ENCODE assay signal across 9 mouse cellular contexts in the genomic region with DNA sequence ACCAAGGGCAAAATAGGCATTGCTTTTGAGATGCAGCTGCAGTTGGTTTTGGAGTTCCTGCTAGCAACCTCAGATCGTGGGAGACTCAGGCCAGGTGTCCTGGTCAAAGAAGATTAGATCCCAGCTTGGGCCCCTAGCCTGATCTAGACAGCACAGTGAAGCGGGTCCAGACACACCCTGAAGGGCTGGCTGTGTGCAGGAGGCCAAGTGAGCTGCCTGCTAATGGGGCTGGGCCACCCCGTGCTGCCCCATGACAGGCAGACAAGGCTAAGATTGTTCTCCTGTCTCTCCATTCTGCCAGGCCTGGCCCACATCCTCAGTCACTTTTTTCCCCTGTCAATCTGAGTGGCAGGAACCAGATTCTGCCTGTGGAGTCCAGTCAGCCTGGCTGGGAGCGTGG. TPM values are rescaled to one million over a fixed set of nuclear protein-coding genes. Genes with fewer than 3 reads are reported as not detected.
DNase-seq lines count a peak whose midpoint lies in the region; ATAC-seq and TF ChIP-seq lines count a peak whose summit lies in the region.
"Had no signal": no experiment of that assay in that cellular context is flagged by ENCODE, and none has a peak within 500 bp of the region (broad histone marks: within the 10 kb centered on the region; RNA-seq: fewer than 3 reads in every experiment).

No protein-coding gene starts in this region.

- H3K4me2 ChIP-seq in hindbrain, embryonic 11.5 days (replicated peaks; ENCODE audit: low read depth, low read length): no peak overlapping the region
- H3K4me2 ChIP-seq in hindbrain, embryonic 14.5 days (replicated peaks): no peak overlapping the region
- H3K4me2 ChIP-seq in intestine, embryonic 15.5 days (replicated peaks): no peak overlapping the region

- peak; percentile 14 for DNase-seq in hindbrain, embryonic 11.5 days (ENCODE audit: low spot score)
- no peak for DNase-seq in hindbrain, embryonic 14.5 days (ENCODE audit: low spot score)
- peak; percentile 33 for DNase-seq in lung, postnatal 14 days
- DNase-seq in adrenal gland, postnatal 4 days (ENCODE audit: low spot score in 2 of 2): no peak
- DNase-seq in urinary bladder, postnatal 14 days (ENCODE audit: low spot score): no peak
- DNase-seq in adrenal gland, adult 18-20 months (ENCODE audit: low spot score in 2 of 2): no peak

- no peak for ATAC-seq in hindbrain, embryonic 11.5 days (ENCODE audit: low FRiP score)
- ATAC-seq in hindbrain, embryonic 14.5 days (ENCODE audit: low FRiP score): no peak
- ATAC-seq in intestine, embryonic 15.5 days: peak; percentile 69

- H3K9ac ChIP-seq in hindbrain, embryonic 11.5 days (ENCODE audit: low read depth, low read length): no peak overlapping the region
- H3K9ac ChIP-seq in hindbrain, embryonic 14.5 days: no peak overlapping the region
- H3K9ac ChIP-seq in intestine, embryonic 15.5 days: no peak overlapping the region

- no peaks in the 10 kb centered on the region for H3K9me3 ChIP-seq in hindbrain, embryonic 11.5 days (ENCODE audit: control insufficient read depth, low read length)
- H3K9me3 ChIP-seq in hindbrain, embryonic 14.5 days (ENCODE audit: control insufficient read depth, low read length): no peaks in the 10 kb centered on the region
- H3K9me3 ChIP-seq in intestine, embryonic 15.5 days: no peaks in the 10 kb centered on the region

- H3K36me3 ChIP-seq in hindbrain, embryonic 11.5 days (ENCODE audit: control insufficient read depth, insufficient read depth, low read length): peaks cover 5% of the 10 kb centered on the region
- peaks cover 50% of the 10 kb centered on the region for H3K36me3 ChIP-seq in hindbrain, embryonic 14.5 days (replicated peaks; ENCODE audit: control insufficient read depth, insufficient read depth)
- H3K36me3 ChIP-seq in intestine, embryonic 15.5 days: peaks cover 37% of the 10 kb centered on the region

- TF ChIP-seq CTCF in cortical plate, adult 2 months (IDR thresholded peaks at IDR 0.05; ENCODE audit: extremely low read depth, insufficient read depth, low read length): no peak

- no peaks in the 10 kb centered on the region; the same call in 1 of the 2 replicates for H3K4me1 ChIP-seq in hindbrain, embryonic 11.5 days (replicated peaks; ENCODE audit: control insufficient read depth, insufficient read depth, low read length)
- no peaks in the 10 kb centered on the region for H3K4me1 ChIP-seq in hindbrain, embryonic 14.5 days (replicated peaks; ENCODE audit: control insufficient read depth, insufficient read depth, low read length)
- peaks cover 2% of the 10 kb centered on the region; the same call in 1 of the 2 replicates for H3K4me1 ChIP-seq in cortical plate, adult 2 months (ENCODE audit: control insufficient read depth, insufficient read depth, low read length)
- H3K4me1 ChIP-seq in intestine, embryonic 15.5 days (replicated peaks): peaks cover 13% of the 10 kb centered on the region

- TF ChIP-seq POLR2A in cortical plate, adult 2 months (IDR thresholded peaks at IDR 0.05; ENCODE audit: extremely low read depth, insufficient read depth, low read length): no peak

- H3K27ac ChIP-seq in hindbrain, embryonic 11.5 days (ENCODE audit: low read depth, low read length): no peak overlapping the region
- no peak overlapping the region; the same call in 1 of the 2 replicates for H3K27ac ChIP-seq in hindbrain, embryonic 14.5 days
- peak overlapping the region; percentile 53 for H3K27ac ChIP-seq in cortical plate, adult 2 months (ENCODE audit: insufficient read depth, low read length)
- H3K27ac ChIP-seq in intestine, embryonic 15.5 days: no peak overlapping the region

- no peak overlapping the region for H3K4me3 ChIP-seq in hindbrain, embryonic 11.5 days (ENCODE audit: low read depth, low read length)
- H3K4me3 ChIP-seq in hindbrain, embryonic 14.5 days (replicated peaks; ENCODE audit: low read length): no peak overlapping the region
- no peak overlapping the region for H3K4me3 ChIP-seq in cortical plate, adult 2 months (ENCODE audit: insufficient read depth, low read length)
- no peak overlapping the region for H3K4me3 ChIP-seq in intestine, embryonic 15.5 days (replicated peaks)

- 61% methylated on average over 4 of the region's 4 CpGs for WGBS in hindbrain, embryonic 11.5 days
- WGBS in hindbrain, embryonic 14.5 days: 59% methylated on average over 4 of the region's 4 CpGs
- WGBS in intestine, embryonic 15.5 days: 52% methylated on average over 4 of the region's 4 CpGs

- peaks cover 9% of the 10 kb centered on the region for H3K27me3 ChIP-seq in hindbrain, embryonic 11.5 days (ENCODE audit: control insufficient read depth, insufficient read depth, low read length)
- H3K27me3 ChIP-seq in hindbrain, embryonic 14.5 days (ENCODE audit: control insufficient read depth, insufficient read depth, low read length): peaks cover 4% of the 10 kb centered on the region; the same call in 1 of the 2 replicates
- peaks cover 14% of the 10 kb centered on the region for H3K27me3 ChIP-seq in intestine, embryonic 15.5 days (replicated peaks)

RNA-seq across cellular contexts. Expression of a gene that starts 0.7 kb away (rescaled TPM):
- polyA plus RNA-seq in hindbrain, embryonic 11.5 days (2014; fragmentation: Nextera tagmentation; extraction: Ambion mirVana): 1.3 and 1.6 TPM in 2 replicates
- polyA plus RNA-seq in hindbrain, embryonic 14.5 days (2014; fragmentation: Nextera tagmentation; extraction: Ambion mirVana): 0.94 and 1.1 TPM in 2 replicates
- polyA plus RNA-seq in cortical plate, adult 2 months (2012; rRNA removed): 15.3 and 15.6 TPM in 2 replicates
- 3.7 and 4.2 TPM in 2 replicates for polyA plus RNA-seq in intestine, embryonic 15.5 days (2015; fragmentation: Nextera tagmentation; extraction: Ambion mirVana)
- total RNA-seq in adrenal gland, postnatal 4 days (2021): 1 to 10 TPM; 4.9 to 6.4 TPM
- total RNA-seq in adrenal gland, adult 18-20 months (2021): 1 to 10 TPM; 2.1 to 3.2 TPM

RNA-seq across cellular contexts. Expression of a gene that starts 8.8 kb away (rescaled TPM):
- polyA plus RNA-seq in hindbrain, embryonic 11.5 days (2014; fragmentation: Nextera tagmentation; extraction: Ambion mirVana): 0.26 TPM in 1 of 2 replicates, not detected in the other
- polyA plus RNA-seq in hindbrain, embryonic 14.5 days (2014; fragmentation: Nextera tagmentation; extraction: Ambion mirVana): 0.20 TPM in 1 of 2 replicates, not detected in the other
- 14.7 and 17.5 TPM in 2 replicates for polyA plus RNA-seq in cortical plate, adult 2 months (2012; rRNA removed)
- 1.3 and 2.7 TPM in 2 replicates for polyA plus RNA-seq in intestine, embryonic 15.5 days (2015; fragmentation: Nextera tagmentation; extraction: Ambion mirVana)
- 1 to 10 TPM in 1 of 2 experiments, under 1 TPM in 1; 0.93 to 1.1 TPM for total RNA-seq in adrenal gland, postnatal 4 days (2021)
- 1 to 10 TPM in 1 of 2 experiments, not detected in 1; 1.5 TPM for total RNA-seq in adrenal gland, adult 18-20 months (2021)

RNA-seq across cellular contexts. Expression of a gene that starts 14.8 kb away (rescaled TPM):
- polyA plus RNA-seq in hindbrain, embryonic 11.5 days (2014; fragmentation: Nextera tagmentation; extraction: Ambion mirVana): not detected in 2 replicates
- polyA plus RNA-seq in hindbrain, embryonic 14.5 days (2014; fragmentation: Nextera tagmentation; extraction: Ambion mirVana): not detected in 2 replicates
- 0.44 TPM in 1 of 2 replicates, not detected in the other for polyA plus RNA-seq in cortical plate, adult 2 months (2012; rRNA removed)
- not detected in 2 replicates for polyA plus RNA-seq in intestine, embryonic 15.5 days (2015; fragmentation: Nextera tagmentation; extraction: Ambion mirVana)
- total RNA-seq in adrenal gland, postnatal 4 days (2021): not detected
- total RNA-seq in adrenal gland, adult 18-20 months (2021): under 1 TPM in 1 of 2 experiments, not detected in 1; 0.76 TPM
- polyA plus RNA-seq: gonadal fat pad, adult 2 months had no signal

RNA-seq across cellular contexts. Expression of a gene that starts 20.6 kb away (rescaled TPM):
- polyA plus RNA-seq in hindbrain, embryonic 11.5 days (2014; fragmentation: Nextera tagmentation; extraction: Ambion mirVana): not detected in 2 replicates
- polyA plus RNA-seq in hindbrain, embryonic 14.5 days (2014; fragmentation: Nextera tagmentation; extraction: Ambion mirVana): not detected in 2 replicates
- polyA plus RNA-seq in cortical plate, adult 2 months (2012; rRNA removed): not detected in 2 replicates
- polyA plus RNA-seq in intestine, embryonic 15.5 days (2015; fragmentation: Nextera tagmentation; extraction: Ambion mirVana): not detected in 2 replicates
- total RNA-seq in adrenal gland, postnatal 4 days (2021): 1 to 10 TPM; 2.5 to 2.8 TPM
- total RNA-seq in adrenal gland, adult 18-20 months (2021): 1 to 10 TPM in 1 of 2 experiments, not detected in 1; 2.7 TPM
- polyA plus RNA-seq: gonadal fat pad, adult 2 months had no signal

RNA-seq across cellular contexts. Expression of a gene that starts 27.6 kb away (rescaled TPM):
- 42.0 and 44.5 TPM in 2 replicates for polyA plus RNA-seq in hindbrain, embryonic 11.5 days (2014; fragmentation: Nextera tagmentation; extraction: Ambion mirVana)
- 44.2 and 47.9 TPM in 2 replicates for polyA plus RNA-seq in hindbrain, embryonic 14.5 days (2014; fragmentation: Nextera tagmentation; extraction: Ambion mirVana)
- 84.4 and 91.5 TPM in 2 replicates for polyA plus RNA-seq in cortical plate, adult 2 months (2012; rRNA removed)
- 39.9 and 45.8 TPM in 2 replicates for polyA plus RNA-seq in intestine, embryonic 15.5 days (2015; fragmentation: Nextera tagmentation; extraction: Ambion mirVana)
- total RNA-seq in adrenal gland, postnatal 4 days (2021): 10 to 100 TPM; 68.2 to 69.0 TPM
- 10 to 100 TPM; 43.3 to 46.0 TPM for total RNA-seq in adrenal gland, adult 18-20 months (2021)

Comparison
In these comparisons a context has a peak if more than half of its experiments do, and no peak if none do; other contexts are left out.
1. DNase-seq: peak in hindbrain, embryonic 11.5 days (single experiment) and lung, postnatal 14 days (single experiment); none in hindbrain, embryonic 14.5 days (single experiment), adrenal gland, postnatal 4 days (0 of 2), urinary bladder, postnatal 14 days (single experiment) and adrenal gland, adult 18-20 months (0 of 2).